ENCODE assay signal across 13 mouse cellular contexts in the genomic region with DNA sequence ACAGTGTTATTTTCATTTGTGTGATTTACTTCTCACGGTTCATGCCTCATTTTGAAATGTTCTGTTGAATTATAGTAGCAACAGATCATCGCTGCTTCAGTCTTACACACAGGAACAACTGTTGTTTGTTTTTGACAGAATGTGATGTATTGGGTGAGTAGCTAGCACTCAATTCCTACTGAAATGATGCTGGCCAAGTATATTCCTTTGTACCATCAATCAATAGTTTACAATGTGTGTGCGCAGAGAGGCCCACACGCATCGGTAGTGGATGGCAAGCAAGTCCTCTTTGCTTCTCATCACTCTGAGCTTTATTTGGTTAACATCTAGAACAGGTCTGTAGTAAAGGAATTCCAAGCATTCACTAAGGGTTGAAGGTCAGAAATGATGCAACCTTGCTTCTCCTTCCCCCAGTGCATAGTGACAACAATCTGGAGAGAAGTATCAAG. TPM values are rescaled to one million over a fixed set of nuclear protein-coding genes. Genes with fewer than 3 reads are reported as not detected.
DNase-seq lines count a peak whose midpoint lies in the region; ATAC-seq and TF ChIP-seq lines count a peak whose summit lies in the region.
"Had no signal": no experiment of that assay in that cellular context is flagged by ENCODE, and none has a peak within 500 bp of the region (broad histone marks: within the 10 kb centered on the region; RNA-seq: fewer than 3 reads in every experiment).

No protein-coding gene starts in this region.

- H3K4me1 ChIP-seq in lung, embryonic 14.5 days (ENCODE audit: insufficient read depth): peaks cover 5% of the 10 kb centered on the region; the same call in 1 of the 2 replicates
- 0 out of 2 replicates have a peak, but pooled peaks cover 3% of the 10 kb centered on the region for H3K4me1 ChIP-seq in intestine, embryonic 15.5 days (replicated peaks)
- H3K4me1 ChIP-seq in liver, postnatal 0 days (ENCODE audit: insufficient read depth): peaks cover 31% of the 10 kb centered on the region
- H3K4me1 ChIP-seq: hindbrain, embryonic 15.5 days had no signal

- H3K27ac ChIP-seq in lung, embryonic 14.5 days (ENCODE audit: low read depth): no peak overlapping the region
- no peak overlapping the region for H3K27ac ChIP-seq in intestine, embryonic 15.5 days
- H3K27ac ChIP-seq in liver, postnatal 0 days (ENCODE audit: low read depth): no peak overlapping the region
- H3K27ac ChIP-seq: hindbrain, embryonic 15.5 days had no signal

- H3K4me2 ChIP-seq in lung, embryonic 14.5 days: no peak overlapping the region
- H3K4me2 ChIP-seq in intestine, embryonic 15.5 days (replicated peaks): no peak overlapping the region
- no peak overlapping the region for H3K4me2 ChIP-seq in liver, postnatal 0 days (ENCODE audit: low read depth, low read length)
- H3K4me2 ChIP-seq: hindbrain, embryonic 15.5 days had no signal

- no peaks in the 10 kb centered on the region for H3K27me3 ChIP-seq in lung, embryonic 14.5 days (ENCODE audit: insufficient read depth, low read length)
- H3K27me3 ChIP-seq in intestine, embryonic 15.5 days (replicated peaks): no peaks in the 10 kb centered on the region
- H3K27me3 ChIP-seq in liver, postnatal 0 days (ENCODE audit: insufficient read depth, low read length): no peaks in the 10 kb centered on the region
- H3K27me3 ChIP-seq: hindbrain, embryonic 15.5 days; megakaryocyte, embryonic 14.5 days had no signal

- TF ChIP-seq EP300 in liver, postnatal 0 days (IDR thresholded peaks at IDR 0.05; ENCODE audit: low read depth): no peak

- no peak overlapping the region for H3K4me3 ChIP-seq in lung, embryonic 14.5 days (ENCODE audit: low read depth, low read length)
- H3K4me3 ChIP-seq in intestine, embryonic 15.5 days (replicated peaks): no peak overlapping the region
- no peak overlapping the region for H3K4me3 ChIP-seq in liver, postnatal 0 days (ENCODE audit: low read depth, low read length)
- H3K4me3 ChIP-seq: hindbrain, embryonic 15.5 days; megakaryocyte, embryonic 14.5 days had no signal

- no peaks in the 10 kb centered on the region for H3K9me3 ChIP-seq in lung, embryonic 14.5 days (ENCODE audit: low read depth, low read length)
- H3K9me3 ChIP-seq in intestine, embryonic 15.5 days: no peaks in the 10 kb centered on the region
- no peaks in the 10 kb centered on the region for H3K9me3 ChIP-seq in liver, postnatal 0 days (ENCODE audit: low read length)
- H3K9me3 ChIP-seq: hindbrain, embryonic 15.5 days; megakaryocyte, embryonic 14.5 days had no signal

- H3K36me3 ChIP-seq in lung, embryonic 14.5 days (ENCODE audit: insufficient read depth): no peaks in the 10 kb centered on the region
- H3K36me3 ChIP-seq in intestine, embryonic 15.5 days: no peaks in the 10 kb centered on the region
- H3K36me3 ChIP-seq in liver, postnatal 0 days (replicated peaks; ENCODE audit: insufficient read depth, low read length): peaks cover 3% of the 10 kb centered on the region; the same call in 1 of the 2 replicates
- H3K36me3 ChIP-seq: hindbrain, embryonic 15.5 days had no signal

- ATAC-seq in lung, embryonic 14.5 days (ENCODE audit: insufficient read depth): peak; percentile 75
- ATAC-seq in intestine, embryonic 15.5 days: peak; percentile 51; the same call in 1 of the 2 replicates
- ATAC-seq in liver, postnatal 0 days: peak; percentile 55

- H3K9ac ChIP-seq in lung, embryonic 14.5 days: no peak overlapping the region
- no peak overlapping the region for H3K9ac ChIP-seq in intestine, embryonic 15.5 days
- H3K9ac ChIP-seq in liver, postnatal 0 days (replicated peaks): no peak overlapping the region
- H3K9ac ChIP-seq: hindbrain, embryonic 15.5 days had no signal

- peak; percentile 72 for DNase-seq in lung, embryonic 14.5 days
- no peak for DNase-seq in lung, postnatal 4 days
- DNase-seq in adipocyte (ENCODE audit: low spot score): peak; percentile 22
- no peak for DNase-seq in liver, postnatal 0 days
- no peak for DNase-seq in T-cell, adult 2 months (ENCODE audit: low spot score)
- no peak for DNase-seq in layer of hippocampus, postnatal 10 days (ENCODE audit: low spot score in 2 of 2)
- DNase-seq in layer of hippocampus, postnatal 36 days: no peak
- DNase-seq: adrenal gland, adult 8-10 months; cerebellum, postnatal 36 days; spleen, adult 18-20 months had no signal

- TF ChIP-seq CTCF in lung, embryonic 14.5 days (IDR thresholded peaks at IDR 0.05; ENCODE audit: low read depth): no peak
- no peak for TF ChIP-seq CTCF in liver, postnatal 0 days (IDR thresholded peaks at IDR 0.05; ENCODE audit: low read depth)

- 23% methylated on average over 5 of the region's 5 CpGs for WGBS in lung, embryonic 14.5 days
- 36% methylated on average over 5 of the region's 5 CpGs for WGBS in intestine, embryonic 15.5 days
- WGBS in liver, postnatal 0 days (ENCODE audit: insufficient replicate concordance): 72% methylated on average over 5 of the region's 5 CpGs

RNA-seq across cellular contexts. Expression of gene Usp24, which starts 14.4 kb away (rescaled TPM):
- polyA plus RNA-seq in lung, embryonic 14.5 days (2014; fragmentation: Nextera tagmentation; extraction: Ambion mirVana): 12.2 and 12.6 TPM in 2 replicates
- 7.1 and 7.5 TPM in 2 replicates for polyA plus RNA-seq in intestine, embryonic 15.5 days (2015; fragmentation: Nextera tagmentation; extraction: Ambion mirVana)
- 4.7 TPM in 2 replicates for polyA plus RNA-seq in liver, postnatal 0 days (2015; fragmentation: Nextera tagmentation; extraction: Ambion mirVana)
- 10 to 100 TPM; 46.7 to 53.2 TPM for total RNA-seq in layer of hippocampus, postnatal 10 days (2021)
- 10 to 100 TPM; 38.7 to 44.0 TPM for total RNA-seq in layer of hippocampus, postnatal 36 days (2021)

Comparison
In these comparisons a context has a peak if more than half of its experiments do, and no peak if none do; other contexts are left out.
1. DNase-seq: peak in lung, embryonic 14.5 days (single experiment) and adipocyte (single experiment); none in lung, postnatal 4 days (0 of 2), liver, postnatal 0 days (single experiment), T-cell, adult 2 months (single experiment), layer of hippocampus, postnatal 10 days (0 of 2) and layer of hippocampus, postnatal 36 days (0 of 2).
2. Peak in every context shown above with its lines, with median percentiles within 50 percentile points of each other: ATAC-seq.